Comparison of ENCODE assay signal across 16 mouse cellular contexts in the genomic region with DNA sequence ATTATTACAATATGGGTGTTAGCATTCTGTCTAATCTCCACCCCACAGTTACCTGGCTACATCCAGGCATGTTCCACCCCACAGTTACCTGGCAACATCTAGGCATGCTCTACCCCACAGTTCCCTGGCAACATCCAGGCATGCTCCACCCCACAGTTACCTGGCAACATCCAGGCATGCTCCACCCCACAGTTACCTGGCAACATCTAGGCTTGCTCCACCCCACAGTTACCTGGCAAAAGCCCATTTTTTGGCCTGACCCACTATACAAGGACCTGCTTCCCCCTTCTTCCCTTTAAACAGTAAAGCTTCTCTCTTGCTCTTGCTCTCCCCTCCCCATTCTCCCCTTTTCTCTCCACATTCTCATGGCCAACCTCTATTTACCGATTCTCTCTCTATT.
DNase-seq lines count a peak whose midpoint lies in the region; TF ChIP-seq lines count a peak whose summit lies in the region.
"Had no signal": no experiment of that assay in that cellular context is flagged by ENCODE, and none has a peak within 500 bp of the region (broad histone marks: within the 10 kb centered on the region; RNA-seq: fewer than 3 reads in every experiment).

No protein-coding gene starts in this region.

- H3K9ac ChIP-seq in heart, adult 2 months (ENCODE audit: low read depth, low read length) = no peak overlapping the region
- H3K9ac ChIP-seq: embryonic facial prominence, embryonic 12.5 days; forebrain, embryonic 13.5 days; forebrain, embryonic 15.5 days; forebrain, postnatal 0 days had no signal

- no peak overlapping the region for H3K27ac ChIP-seq in heart, adult 2 months
- H3K27ac ChIP-seq: embryonic facial prominence, embryonic 10.5 days; embryonic facial prominence, embryonic 12.5 days; forebrain, embryonic 13.5 days; forebrain, embryonic 15.5 days had no signal

- H3K4me3 ChIP-seq in heart, adult 2 months = no peak overlapping the region
- H3K4me3 ChIP-seq: embryonic facial prominence, embryonic 10.5 days; embryonic facial prominence, embryonic 12.5 days; forebrain, embryonic 13.5 days; forebrain, embryonic 15.5 days had no signal

- intact Hi-C loops in heart, adult 2 months (cut with DNase I) = no loop called here

- DNase-seq in cerebellum, postnatal 14 days = peak; percentile 37 to 49
- no peak for DNase-seq in cerebellum, adult 9-10 months
- peak; percentile 4 for DNase-seq in layer of hippocampus, adult 9-11 months
- DNase-seq in layer of hippocampus, postnatal 25 days (ENCODE audit: extremely low spot score in 1 of 2, low spot score in 1 of 2) = no peak
- no peak for DNase-seq in heart, adult 2 months
- DNase-seq: adrenal gland, adult 8-10 months; adrenal gland, postnatal 14 days; adrenal gland, postnatal 36 days; cerebellum, adult 18-20 months; cerebellum, adult 8-10 months; cerebellum, postnatal 25 days; forebrain, postnatal 0 days had no signal

- TF ChIP-seq EP300 in heart, adult 2 months (IDR thresholded peaks at IDR 0.05; ENCODE audit: insufficient read depth, low read depth, low read length) = no peak

- 79% methylated on average over 1 of the region's 1 CpGs for WGBS in heart, adult 2 months

- no peaks in the 10 kb centered on the region for H3K4me1 ChIP-seq in heart, adult 2 months (ENCODE audit: control insufficient read depth, insufficient read depth, low read length)
- H3K4me1 ChIP-seq: embryonic facial prominence, embryonic 10.5 days; embryonic facial prominence, embryonic 12.5 days; forebrain, embryonic 13.5 days; forebrain, embryonic 15.5 days had no signal

- no peak for TF ChIP-seq POLR2A in heart, adult 2 months (IDR thresholded peaks at IDR 0.05; ENCODE audit: insufficient read depth, low read depth, low read length)

- TF ChIP-seq CTCF in heart, adult 2 months (IDR thresholded peaks at IDR 0.05) = no peak

- no peaks in the 10 kb centered on the region for H3K79me2 ChIP-seq in heart, adult 2 months (replicated peaks; ENCODE audit: control insufficient read depth, insufficient read depth, low read length)

- H3K27me3 ChIP-seq in heart, adult 2 months (ENCODE audit: control insufficient read depth, insufficient read depth, low read length) = no peaks in the 10 kb centered on the region
- H3K27me3 ChIP-seq: embryonic facial prominence, embryonic 12.5 days; forebrain, embryonic 13.5 days; forebrain, embryonic 15.5 days had no signal

- no peaks in the 10 kb centered on the region for H3K36me3 ChIP-seq in heart, adult 2 months (ENCODE audit: control insufficient read depth, insufficient read depth, low read length)
- H3K36me3 ChIP-seq: embryonic facial prominence, embryonic 10.5 days; embryonic facial prominence, embryonic 12.5 days; forebrain, embryonic 15.5 days had no signal

Comparison
In these comparisons a context has a peak if more than half of its experiments do, and no peak if none do; other contexts are left out.
1. DNase-seq: peak in cerebellum, postnatal 14 days (2 of 2) and layer of hippocampus, adult 9-11 months (single experiment); none in cerebellum, adult 9-10 months (single experiment), layer of hippocampus, postnatal 25 days (0 of 2) and heart, adult 2 months (0 of 2).